Mouse (Mus musculus): ENCODE results near the gene Grin2d.

Grin2d gene

DNA sequence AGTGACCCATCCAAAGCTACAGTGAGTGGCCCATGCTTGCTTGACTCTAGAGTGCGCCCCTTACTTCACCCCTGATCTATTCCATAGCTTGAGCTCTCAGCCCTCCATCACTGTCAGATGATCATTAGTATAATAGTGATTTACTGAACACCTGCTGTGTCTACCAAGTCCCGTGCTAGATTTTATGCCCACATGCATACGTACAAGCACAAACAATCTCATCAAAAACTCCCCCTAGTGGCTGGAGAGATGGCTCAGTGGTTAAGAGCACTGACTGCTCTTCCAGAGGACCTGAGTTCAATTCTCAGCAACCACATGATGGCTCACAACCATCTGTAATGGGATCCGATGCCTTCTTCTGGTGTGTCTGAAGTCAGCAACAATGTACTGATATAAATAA lies 19.9 kb upstream of the Grin2d start:
- DNase-seq (ENCODE audit: low read depth, low spot score), result peak; percentile 84

DNA sequence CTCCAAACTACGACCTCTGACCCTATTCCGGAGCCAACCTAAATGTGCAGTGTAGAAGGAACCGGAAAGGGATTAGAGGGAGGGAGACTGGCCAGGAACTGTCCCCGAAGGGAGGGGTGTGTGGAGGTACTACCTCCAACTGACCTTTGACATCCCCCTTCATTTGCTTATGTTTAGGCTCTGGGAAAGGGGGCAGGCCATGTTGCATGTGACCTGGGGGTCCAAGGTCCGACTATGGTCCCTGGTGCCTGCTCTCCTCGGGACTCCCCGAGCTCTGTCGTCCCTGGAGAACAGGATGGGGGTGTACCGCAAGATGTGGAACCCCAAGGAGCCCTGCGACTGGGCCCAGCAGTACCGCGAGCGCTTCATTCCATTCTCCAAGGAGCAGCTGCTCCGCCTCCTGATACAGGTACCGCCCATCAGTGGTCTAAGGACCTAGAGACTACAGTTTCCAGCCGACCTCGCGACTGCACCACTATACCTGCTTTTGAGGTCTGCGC lies 19.1 kb upstream of the Grin2d start:
- peak; percentile 58 for DNase-seq (ENCODE audit: low read depth, low spot score)

DNA sequence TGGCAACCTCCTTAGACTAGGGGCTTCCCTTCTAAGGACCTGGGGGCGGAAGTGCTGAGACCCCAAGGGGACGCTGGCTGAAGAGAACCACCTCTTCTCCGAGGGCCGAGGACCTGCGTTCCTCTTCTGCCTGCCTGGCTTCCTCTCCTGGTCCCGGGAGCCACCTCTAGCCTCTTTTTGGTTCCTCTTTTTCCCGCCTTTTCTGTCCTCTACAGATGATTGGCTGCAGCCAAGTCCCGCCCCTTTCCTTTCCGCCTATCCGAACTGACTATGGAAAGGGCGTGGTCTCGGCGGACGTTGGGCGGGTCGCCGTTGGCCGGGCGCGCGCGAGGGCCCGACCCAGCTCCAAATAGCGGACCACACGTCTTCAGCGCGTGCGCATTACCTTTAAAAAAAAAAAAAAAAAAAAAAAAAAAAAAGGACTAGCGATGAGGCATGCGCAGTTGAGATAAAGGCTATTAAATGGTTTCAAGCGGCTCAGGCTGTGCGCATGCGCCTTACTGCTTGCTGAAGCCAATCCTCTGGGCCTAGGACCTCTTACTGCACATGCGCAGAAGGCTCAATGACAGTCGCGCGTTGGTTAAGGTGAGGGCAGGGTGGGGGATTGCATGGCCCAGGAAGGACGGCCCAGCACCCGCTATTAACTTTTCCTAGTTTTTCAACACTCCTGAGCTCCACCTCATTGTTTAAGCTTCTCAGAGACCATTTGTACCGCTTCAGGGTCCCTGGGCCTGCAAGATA lies 18.5 kb upstream of the Grin2d start, which contains the start of the genes Syngr4 and Tmem143:
Syngr4 (minus strand) TSS at position 198 of the 741 bp plus-strand sequence.
Tmem143 (plus strand) TSS at position 425 of the 741 bp plus-strand sequence.
- DNase-seq (ENCODE audit: low read depth, low spot score), result peak; percentile 99

DNA sequence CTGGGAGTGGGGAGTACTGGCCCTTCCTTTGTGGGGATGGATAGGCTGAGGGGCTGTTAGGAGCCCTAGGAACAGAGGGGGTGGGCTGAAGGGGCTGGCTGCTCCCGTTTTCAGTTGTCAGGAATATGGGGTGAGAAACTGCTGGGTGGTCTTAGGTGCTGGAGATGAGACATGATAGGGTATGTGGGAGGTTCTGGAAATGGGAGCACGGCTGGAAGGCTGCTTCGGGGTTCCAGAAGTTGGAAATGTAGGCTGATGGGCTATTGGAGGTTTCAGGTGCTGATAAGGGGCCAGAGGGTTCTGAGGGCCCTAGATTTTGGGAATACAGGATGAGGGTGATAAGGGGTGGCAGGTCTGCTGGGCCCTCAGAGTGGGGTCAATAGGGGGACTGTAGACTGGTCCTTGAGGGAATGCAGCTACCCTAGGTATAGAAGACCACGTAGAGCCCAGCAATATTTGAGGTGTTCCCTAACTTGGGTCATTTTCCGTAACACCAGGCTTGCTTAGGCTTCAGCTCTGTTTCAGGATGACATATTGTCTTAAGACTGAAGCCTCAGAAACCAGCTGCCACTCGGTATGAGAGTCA lies 17.8 kb upstream of the Grin2d start:
- DNase-seq (ENCODE audit: low read depth, low spot score), result no peak

DNA sequence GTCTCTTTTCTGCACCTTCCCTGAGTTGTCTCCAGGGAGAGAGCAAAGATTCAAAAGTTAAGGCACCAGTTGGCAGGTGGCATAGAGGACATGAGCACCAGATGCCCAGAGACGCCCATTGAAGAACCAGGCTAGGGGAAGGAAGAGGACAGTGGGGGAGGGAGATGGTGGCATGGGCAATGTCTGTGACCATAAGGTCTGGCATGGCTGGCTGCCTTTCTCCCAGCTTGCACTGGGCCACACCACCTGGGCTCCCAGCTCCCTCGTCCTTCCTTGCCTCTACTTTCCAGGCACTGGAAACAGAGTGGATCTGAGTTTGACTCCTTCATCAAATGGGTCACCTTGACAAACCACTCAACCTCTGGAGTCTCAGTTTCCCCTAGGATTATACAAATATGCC lies 14.5 kb upstream of the Grin2d start:
- no peak for DNase-seq (ENCODE audit: low read depth, low spot score)

DNA sequence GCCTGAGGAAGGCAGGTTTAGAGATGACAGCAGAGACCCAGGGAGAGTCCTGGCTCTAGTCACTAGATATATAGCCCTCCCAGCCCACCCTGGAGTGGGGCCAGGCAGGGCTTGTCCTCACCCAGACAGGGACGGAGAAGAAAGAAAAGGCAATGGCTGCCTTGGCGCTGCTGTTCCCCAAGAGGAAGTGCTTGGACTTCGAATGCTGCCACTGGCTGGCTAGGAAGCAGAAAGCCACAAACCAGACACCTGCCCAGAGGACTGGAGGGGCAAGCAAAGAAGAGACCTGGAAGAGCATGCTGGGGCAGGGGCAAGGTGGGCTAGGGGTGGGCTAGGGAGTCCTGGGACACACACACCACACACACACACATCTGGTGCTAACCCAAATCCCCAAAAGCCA lies 9.1 kb upstream of the Grin2d start:
- no peak for DNase-seq (ENCODE audit: low read depth, low spot score)

DNA sequence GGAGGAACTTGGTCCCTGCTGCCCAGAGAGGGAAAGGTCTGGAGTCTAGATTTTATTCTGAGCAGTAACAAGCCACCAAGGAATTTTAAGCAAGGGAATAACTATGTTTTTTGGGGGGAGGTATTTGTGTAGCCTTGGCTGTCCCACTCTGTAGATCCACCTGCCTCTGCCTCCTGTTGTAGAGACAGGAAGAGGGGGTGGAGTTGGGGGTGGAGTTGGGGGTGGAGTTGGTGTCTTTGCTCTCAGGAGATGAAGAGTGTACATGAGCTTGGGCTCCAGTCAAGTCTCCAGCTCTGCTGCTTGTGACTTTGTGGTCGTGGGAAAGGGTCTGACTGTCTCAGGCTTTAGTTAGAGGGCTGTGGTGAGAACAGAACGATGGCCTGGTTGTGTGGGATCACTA lies 2.8 kb upstream of the Grin2d start:
- DNase-seq (ENCODE audit: low read depth, low spot score), result no peak

DNA sequence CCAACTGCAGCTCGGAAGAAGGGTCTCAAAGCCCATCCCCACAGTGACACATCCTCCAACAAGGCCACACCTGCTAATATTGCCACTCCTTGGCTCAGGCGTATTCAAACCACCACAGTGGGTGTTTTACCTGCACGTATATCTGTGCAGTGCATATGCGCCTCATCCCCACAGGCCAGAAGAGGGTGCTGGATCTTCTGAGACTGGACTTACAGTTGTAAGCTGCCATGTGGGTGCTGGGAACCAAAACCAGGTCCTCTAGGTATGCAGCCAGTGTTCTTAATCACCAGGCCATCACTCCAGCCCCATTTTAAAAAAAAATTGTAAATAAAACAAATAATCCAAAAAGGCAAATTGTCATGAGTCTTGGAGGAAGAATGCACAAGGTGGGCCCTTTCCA lies 2.4 kb upstream of the Grin2d start:
- DNase-seq (ENCODE audit: low read depth, low spot score), result no peak

DNA sequence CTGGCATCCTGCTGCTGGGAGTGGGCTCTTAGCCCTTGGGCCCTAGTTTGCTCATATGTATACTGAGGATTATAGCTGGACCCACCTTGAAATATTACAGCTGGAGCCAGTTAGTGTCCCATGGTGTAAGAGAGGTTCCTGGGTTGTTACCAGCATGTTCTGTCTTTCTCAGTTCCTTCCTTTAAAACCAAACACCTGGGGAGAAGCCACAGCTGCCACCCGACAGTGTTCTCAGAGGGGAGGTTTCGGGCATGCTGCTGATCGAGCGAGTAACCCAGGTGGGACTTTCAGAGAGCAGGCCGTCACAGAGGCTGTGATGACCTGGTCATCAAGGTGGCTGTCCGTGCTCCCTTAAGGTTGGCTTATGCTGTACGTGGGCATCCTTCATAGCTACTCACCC lies 1.3 kb downstream of the Grin2d start:
- no peak for DNase-seq (ENCODE audit: low read depth, low spot score)

DNA sequence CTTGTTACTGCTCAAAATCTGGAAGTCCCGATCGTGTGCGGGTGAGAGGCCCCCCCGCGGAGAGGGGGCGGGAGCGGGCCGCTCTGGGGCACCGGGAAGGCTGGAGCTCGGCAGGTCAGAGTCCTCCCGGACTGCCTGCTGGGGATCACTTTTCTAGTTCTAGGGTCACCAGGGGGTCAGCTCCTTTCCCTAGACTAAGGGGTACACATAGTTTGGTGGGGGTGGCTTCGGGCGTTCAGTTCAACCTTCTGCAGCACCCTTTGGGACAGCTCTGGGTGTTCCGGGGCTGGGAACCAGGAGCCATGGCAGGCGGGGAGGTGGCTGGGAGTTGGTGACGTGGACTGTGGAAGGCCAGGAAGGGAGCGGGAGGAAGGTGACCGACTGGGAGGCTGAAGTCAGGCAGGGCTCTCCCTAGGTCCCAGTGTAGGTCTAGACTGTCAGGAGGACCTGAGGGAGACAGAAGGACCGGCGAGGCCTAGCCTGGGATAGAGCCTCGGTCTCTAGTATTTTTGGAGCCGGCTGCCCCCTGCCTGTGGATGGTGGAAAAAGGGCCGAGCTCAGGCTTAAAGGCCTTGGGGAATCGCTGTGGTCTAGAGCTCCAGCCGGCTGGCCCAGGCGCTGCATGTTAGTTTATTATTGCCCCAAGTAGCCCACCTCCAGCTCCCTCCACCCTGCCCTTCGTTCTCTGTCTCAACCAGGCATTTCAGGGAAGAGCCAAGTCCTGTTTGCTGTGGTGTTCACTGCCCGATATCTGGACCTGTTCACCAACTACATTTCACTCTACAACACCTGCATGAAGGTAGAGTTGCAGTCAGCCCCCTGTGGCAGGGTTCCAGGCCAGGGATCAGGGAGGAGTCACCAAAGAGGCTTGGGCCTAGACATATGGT lies 4.9 kb downstream of the Grin2d start:
- peak; percentile 59 for DNase-seq (ENCODE audit: low read depth, low spot score)

DNA sequence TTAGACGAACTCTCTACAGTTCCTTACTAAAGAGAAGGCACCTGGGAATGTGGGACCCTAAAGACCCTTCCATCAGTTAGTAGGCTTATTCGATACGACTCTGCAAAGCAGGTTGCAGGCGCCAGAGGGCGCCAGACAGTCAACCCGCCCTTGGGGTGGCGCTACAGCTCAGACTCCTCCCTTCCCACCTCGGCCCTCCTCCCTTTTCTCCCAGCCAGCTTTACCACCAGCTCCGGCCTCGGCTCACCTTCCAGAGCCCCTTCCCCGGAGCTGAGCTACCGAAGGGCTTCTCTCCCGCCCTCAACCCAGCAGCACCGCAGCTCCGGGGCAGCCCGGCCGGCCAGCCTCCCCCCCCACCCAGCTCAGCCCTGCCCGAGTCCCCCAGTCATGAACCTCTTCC lies 5.6 kb downstream of the Grin2d start, which contains the start of gene Kdelr1:
Kdelr1 (plus strand) TSS at position 149 of the 400 bp plus-strand sequence.
- peak; percentile 93 for DNase-seq (ENCODE audit: low read depth, low spot score)

DNA sequence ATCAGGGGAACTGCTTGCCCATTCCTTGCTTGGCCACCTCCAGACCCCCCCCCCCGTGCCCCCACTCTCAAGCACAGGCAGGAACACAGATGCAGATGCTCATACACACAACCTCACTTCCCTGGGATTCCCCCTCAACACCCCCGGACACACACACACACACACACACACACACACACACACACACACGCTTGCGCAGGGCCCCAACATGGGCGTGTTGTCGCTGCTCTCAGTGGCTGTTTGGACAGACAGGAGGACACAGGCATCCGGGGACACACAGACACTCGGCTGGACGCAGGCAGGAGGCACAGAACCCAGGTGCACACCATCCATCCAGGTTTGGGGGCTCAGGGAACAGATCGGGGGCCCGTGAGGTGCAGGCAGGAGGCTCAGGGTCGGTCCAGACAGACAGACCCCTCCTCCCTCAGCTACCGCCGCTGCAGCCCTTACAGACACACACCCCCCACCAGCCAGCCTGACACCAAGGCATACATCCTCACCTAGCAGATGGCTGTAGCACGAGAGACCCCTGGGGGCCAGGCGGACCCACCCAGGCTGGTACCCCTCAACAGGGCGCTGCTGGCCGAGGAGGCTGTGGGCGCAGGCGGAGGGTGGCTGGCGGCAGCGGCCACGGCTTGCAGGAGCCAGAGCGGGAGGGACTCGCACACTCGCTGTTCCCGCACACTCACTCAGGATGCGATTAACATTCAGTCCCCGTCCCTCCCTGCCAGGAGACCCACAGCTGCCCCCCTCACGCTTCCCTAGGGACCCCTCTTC lies 7.7 kb downstream of the Grin2d start:
- DNase-seq (ENCODE audit: low read depth, low spot score), result peak; percentile 49

DNA sequence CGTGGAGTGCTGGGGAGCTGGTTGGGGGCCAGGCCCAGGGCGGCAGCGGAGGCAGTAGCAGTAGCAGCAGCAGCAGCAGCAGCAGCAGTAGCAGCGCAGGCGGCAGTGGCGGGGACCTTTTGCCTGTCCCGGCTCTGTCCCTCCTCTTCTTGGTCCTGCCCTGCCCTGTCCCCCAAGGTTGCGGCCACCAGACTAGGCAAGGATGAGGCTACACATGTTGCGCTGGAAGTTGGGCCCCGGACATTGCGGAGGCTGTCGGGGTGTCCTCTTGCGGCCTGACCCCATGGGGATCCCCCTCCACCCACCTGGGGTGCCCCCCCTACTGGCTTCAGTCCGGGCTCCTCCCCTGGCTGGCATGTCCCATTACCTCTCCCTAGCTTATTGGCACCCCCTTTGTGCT lies 8.4 kb downstream of the Grin2d start:
- peak; percentile 33 for DNase-seq (ENCODE audit: low read depth, low spot score)

DNA sequence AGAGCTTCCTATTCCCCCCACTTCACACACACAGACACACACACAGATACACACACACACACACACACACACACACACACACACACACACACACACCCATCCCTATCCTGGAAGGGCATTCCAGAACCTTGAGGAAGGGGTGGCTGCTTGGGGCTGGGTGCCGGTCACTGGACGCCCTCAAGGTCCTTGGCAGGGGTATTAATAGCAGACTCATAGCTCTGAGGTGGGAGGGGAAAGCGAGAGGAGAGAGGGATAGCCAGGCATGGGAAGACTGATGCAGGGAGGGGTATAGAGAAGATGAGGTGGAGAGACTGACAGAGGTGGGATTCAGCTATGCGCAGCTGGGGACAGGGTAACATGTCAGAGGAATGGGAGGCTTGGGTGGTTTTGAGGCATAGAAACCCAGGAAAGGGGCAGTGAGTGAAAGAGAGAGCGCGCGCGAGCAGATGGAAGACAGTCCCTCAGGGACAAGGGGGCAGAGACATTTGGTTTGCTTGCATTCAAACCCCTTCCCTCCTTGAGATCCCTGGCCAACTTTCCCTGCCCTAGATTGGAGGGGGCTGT lies 9.0 kb downstream of the Grin2d start:
- no peak for DNase-seq (ENCODE audit: low read depth, low spot score)

DNA sequence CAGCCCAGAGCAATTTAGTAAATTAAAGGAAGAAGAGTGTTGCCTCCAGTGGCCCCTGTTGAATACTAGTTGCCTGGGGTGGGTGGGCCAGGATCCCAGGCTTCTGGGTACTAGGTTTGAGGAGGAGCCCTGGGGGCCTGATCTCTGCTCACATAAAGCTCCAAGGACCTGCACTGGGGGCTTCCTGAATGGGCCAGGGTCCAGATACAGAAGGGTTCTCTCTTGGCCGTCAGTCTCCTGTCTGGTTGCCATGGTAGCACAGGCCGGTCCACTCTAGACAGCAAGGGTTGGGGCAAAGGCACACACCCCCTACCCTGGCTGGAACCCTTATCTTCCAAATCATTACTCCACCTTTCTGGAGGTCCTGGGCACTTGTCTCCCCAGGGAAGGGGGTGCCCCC lies 10.3 kb downstream of the Grin2d start:
- no peak for DNase-seq (ENCODE audit: low read depth, low spot score)

DNA sequence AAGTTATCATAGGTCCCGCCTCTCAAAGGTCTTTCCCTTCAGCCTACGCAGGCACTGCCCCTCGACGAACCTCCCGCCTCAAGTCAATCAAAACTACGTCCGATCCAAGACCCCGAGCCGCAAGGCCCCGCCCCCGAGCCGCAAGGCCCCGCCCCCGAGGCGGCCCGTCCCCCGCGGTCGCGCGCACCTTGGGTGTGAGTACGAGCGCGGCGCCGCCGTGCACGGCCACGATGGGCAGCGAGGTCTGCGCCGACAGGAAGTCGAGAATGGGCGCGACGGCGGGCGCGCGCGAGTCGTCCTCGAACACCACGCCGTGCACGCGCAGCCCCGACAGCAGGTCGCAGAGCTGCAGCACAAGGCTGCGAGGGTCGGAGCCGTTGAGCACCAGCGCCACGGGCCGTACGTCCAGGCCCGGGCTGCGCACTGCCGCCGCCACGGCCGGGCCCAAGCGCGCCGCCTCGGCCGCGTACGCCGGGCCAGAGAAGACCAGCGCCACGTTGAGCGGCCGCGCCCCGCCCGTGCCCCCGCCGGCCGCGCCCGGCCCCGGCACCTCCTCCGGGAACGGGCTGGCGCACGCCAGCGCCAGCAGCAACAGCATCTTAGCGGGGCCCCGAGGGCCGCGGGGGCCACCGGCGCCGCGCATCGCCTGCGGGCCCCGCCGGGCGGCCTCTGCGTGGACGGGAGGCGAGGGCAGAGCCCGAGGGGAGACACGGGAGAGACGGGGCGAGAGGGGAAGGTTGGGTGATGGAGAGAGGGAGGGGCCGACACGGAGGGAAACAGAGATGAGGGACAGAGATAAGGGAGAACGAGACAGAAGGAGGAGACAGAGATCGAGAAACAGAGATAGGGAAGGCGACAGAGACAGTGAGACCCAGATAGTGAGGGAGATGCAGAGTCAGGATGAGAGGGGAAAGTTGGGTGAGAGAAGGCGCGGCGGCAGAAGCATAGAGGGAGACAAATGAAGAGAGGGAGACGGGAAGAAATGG lies 12.0 kb downstream of the Grin2d start:
- peak; percentile 95 for DNase-seq (ENCODE audit: low read depth, low spot score)

DNA sequence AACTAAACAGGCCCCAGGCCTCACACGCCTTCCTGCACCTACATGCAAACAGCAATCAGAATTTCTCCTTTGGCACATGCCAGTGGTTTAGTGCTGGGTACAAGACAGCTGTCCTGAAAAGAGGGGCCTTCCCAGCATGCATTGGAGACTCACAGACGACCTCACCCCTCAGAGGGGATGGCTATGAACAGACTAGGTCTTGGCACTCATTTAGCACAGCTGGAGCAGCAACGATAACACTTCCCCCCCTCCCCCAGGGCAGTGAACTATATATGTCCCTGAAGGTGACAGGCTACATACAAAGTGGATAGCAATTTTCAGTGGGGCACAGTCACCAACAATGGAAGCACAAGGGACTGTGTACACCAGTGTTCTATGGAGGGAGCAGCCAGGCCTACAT lies 13.7 kb downstream of the Grin2d start:
- no peak for DNase-seq (ENCODE audit: low read depth, low spot score)

DNA sequence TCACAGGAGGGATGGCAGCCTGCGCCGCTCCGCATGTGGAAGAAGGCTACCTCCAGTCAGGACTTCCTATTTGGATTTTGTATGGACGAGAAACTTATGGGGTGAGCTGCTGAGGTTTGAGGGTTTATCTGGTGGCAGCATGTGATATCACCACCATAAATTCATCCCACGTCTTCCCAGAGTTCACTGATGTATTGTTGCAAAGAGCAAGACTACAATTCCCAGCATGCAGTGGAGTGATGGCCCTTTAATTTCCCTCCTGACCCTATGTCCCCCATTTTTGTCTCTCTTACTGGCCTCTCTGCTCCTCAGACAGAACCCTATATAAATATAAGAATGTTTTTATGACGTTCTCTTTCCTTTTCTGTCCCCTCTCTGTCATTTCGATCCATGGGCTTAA lies 15.4 kb downstream of the Grin2d start:
- DNase-seq (ENCODE audit: low read depth, low spot score), result no peak

DNA sequence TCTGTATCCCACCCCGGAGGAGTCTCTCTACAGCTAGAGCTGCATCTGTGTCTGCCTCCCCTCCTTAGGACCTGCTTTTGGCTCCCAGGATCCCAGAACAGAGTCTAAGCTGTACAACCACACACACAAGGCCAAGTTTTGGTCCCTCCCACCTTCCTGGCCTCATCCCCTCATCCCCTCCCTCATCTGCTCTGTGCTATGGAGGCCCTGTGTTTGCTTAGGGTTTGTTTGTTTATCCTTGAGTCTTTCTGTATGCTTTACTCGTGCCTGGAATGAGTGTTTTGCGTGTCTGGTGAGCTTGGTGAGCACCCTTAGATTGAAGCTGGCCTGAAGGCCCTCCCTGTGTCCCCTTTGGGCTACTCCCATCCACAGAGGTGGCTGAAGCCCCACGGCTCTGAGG lies 19.2 kb downstream of the Grin2d start:
- no peak for DNase-seq (ENCODE audit: low read depth, low spot score)
